Mouse (Mus musculus) left cerebral cortex, postnatal 25 days (tissue): ENCODE measurements around the gene Ror1. TPM values are rescaled to one million over a fixed set of nuclear protein-coding genes. Genes with fewer than 3 reads are reported as not detected.

ENCODE experiments used
- DNase-seq, 2 experiments: peaks; one replicate each; pipeline ENCODE4 v3.0.0; 2022; ENCODE audit warnings: low spot score in 2 of 2, mixed read lengths in 1 of 2
- intact Hi-C: fragments of 180-260 bp; cut with DNase I; formaldehyde crosslinking; loops from one replicate; pipeline ENCODE4 v1.15.1; 2025
- total RNA-seq, 2 experiments: library from RNA; stranded (reverse); gene quantifications; 2 replicates each; pipeline ENCODE4 v1.2.3; 2021

Gene Ror1
- total RNA-seq, 2 experiments from 2014 or later, result 0.69 to 1.0 TPM

DNA sequence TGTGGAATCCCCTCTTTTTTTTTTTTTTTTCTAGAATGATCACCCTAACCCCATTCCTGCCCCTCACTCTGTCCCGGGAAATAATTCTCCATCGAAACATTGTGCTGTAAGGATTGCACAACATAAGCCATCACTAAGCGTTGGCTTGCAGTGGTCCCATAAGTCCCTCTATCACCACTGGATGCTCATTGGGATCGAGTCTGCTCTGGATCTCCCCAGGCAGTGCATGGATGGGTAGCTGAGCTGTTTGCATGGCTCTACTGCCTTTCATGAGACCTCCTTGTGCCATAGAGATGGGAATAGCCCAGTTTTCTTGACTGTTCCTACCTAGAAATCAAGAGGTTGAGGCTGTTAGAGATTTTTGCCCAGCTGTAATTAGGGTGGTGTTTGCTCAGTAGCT is 13.0 kb downstream of the Ror1 start:
- intact Hi-C loops, result no loop called here
- no peak for DNase-seq

DNA sequence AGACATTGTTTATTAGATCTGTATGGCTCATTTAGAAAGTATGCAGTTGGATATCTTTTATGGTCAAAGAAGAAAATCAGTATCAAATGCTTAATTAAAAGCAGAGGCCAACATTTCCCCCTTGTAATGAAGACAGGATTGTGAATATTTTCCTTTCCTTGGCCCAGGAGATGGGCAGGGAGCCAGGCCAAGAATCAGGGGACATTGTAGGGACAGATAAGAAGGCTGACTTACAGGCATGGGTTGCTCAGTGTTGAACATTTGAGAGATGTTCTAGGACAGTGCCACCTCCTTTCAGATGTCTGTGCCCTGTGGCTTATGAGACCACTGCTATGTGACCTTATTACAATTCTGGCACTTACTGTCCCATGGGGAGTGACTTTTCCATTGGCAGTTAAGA is 18.6 kb downstream of the Ror1 start:
- intact Hi-C loops, result no loop called here
- DNase-seq, result no peak

DNA sequence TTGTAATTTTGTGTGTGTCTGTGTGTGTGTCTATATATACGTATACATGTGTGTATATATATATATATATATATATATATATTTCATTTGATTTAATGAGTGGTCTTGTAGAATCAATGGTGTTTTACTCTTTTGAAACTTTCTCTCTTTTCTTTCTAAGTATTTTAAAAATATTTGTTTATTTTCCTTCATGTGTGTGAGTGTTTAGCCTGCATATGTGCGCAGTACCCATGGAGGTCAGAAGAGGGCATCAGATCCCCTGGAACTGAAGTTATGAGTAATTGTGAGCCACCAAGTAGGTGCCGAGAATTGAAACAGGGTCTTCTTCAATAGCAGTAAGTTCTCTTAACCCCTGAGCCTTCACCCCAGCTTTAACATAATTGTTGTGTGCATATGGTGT is 20.8 kb downstream of the Ror1 start:
- no peak for DNase-seq
- intact Hi-C loops, result no loop called here

DNA sequence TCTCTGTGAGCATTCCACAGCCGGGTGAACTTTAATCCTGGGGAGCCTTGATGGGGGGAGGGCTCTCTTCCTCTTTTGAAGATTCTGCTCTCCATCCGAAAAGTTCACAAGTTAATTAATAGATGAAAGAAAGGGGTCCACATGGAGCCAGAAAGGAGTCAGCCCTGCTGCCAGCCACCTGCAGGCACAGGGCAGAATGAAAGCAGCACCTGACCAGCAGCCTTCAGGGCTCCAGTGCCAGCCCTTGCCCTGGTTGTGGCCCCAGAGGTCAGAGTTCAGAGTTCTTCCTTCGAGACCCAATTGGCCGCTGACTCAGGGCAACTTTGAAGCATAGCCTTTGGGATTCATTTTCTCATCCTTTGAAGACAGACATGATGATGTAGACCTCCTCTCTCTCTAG is 23.1 kb downstream of the Ror1 start:
- intact Hi-C loops, result no loop called here
- no peak for DNase-seq

DNA sequence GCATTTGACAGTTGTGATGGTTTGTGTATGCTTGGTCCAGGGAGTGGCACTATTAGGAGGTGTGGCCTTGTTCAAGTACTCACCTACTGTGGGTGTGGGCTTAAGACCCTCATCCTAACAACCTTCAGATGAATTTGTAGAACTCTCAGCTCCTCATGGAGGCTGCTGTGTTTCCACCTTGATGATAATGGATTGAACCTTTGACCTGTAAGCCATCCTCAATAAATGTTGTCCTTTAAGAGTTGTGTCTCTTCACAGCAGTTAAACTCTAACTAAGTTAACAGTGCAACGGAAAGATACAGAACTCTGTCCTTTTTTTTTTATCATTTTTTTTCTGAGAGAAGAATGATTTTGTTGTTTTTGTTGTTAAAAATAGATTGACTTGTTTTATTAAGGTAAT is 23.8 kb downstream of the Ror1 start:
- intact Hi-C loops, result no loop called here
- DNase-seq, result no peak

DNA sequence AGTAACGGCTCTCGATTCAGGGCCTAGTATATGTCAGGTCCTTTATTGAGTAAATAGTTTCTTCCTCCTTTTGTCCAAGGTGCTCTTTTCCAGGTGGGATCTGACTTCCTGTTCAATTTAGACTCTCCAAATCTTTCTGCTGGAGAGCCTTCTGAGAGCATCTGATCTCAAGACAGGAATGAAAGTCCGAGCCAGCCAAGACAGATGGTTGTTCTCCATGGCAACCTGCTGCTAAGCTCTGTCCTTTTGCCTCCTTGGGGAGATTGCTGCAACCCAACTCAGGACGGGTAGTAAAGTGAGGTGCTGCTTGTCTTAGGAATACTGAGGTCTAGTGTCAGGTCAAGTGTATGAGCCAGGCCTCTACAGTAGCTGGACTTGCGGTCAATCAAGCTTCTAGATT is 25.0 kb downstream of the Ror1 start:
- intact Hi-C loops, result no loop called here
- DNase-seq, result no peak

DNA sequence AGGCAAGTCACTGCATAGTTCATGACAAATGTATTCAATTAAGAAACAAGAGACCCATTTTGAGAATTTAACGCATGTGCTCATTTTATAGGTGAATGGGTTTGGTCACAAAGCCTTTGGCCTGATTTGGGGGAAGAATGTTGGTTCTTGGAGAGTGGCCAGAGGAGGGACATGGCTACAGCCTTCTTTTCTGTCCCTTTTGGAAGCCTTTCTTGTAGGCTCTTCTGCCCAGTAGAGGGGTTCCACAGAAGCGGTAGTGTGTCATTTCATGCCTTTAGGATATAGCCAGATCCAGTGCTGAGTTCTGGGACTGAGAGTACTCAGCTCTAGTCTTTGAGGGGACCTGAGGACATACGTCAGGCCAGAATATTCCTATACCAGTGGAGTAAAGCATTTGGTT is 26.8 kb downstream of the Ror1 start:
- DNase-seq, result no peak
- intact Hi-C loops, result no loop called here

DNA sequence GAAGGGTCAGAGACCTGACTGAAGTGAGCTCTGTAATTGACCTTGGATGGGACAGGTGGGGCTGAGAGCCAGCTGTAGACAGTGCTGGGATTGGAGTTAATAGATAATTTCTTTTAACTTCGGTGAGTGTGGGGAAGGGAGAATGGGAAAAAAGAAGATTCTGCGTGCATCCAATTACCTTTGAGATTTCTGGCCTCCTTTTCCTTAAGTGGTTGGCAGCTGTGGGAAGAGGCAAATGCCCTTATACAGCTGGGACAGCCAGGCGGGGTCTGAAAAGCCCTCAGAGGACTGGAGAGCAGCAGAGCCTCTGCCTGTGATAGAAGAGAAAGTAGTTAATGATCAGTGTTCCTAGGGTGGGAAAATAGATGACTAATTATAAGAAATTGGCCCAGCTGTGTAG is 27.9 kb downstream of the Ror1 start:
- intact Hi-C loops, result no loop called here
- no peak for DNase-seq

DNA sequence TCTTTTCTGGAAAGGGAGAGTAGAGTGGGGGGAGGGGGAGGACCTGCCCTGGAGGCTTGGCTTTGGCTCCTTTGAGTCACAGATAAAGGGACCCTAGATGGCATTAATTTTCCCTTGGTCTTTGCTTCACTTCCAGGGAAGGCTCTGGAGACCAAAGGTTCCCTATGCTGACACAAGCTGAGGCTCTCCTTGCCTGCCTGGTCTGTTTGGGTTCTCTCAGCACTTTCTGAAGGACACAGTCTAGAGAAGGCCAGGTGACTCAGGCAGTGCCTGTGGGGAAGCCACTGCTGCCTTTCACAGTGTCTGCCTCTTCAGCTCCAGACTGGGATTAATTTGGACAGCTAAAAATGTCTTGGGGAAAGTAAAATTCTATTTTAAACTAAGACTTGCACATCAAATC is 28.5 kb downstream of the Ror1 start:
- intact Hi-C loops, result no loop called here
- peak in 1 of 2 experiments; percentile 12 for DNase-seq

DNA sequence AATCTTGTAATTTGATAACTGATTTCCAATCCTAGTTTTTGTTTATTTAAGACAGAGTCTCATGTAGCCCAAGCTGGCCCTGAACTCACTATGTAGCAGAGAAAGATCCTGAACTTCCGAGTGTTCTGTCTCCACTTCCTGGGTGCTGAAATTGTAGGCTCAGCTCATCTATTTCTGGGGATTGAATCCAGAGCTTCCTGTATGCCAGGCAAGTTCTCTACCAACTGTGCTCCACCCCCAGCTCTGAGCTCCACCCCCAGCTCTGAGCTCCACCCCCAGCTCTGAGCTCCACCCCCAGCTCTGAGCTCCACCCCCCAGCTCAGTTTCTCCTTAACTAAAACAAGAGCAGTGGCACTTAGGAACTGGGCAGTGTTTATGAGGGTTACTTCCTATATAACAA is 29.3 kb downstream of the Ror1 start:
- DNase-seq, result no peak
- intact Hi-C loops, result no loop called here

DNA sequence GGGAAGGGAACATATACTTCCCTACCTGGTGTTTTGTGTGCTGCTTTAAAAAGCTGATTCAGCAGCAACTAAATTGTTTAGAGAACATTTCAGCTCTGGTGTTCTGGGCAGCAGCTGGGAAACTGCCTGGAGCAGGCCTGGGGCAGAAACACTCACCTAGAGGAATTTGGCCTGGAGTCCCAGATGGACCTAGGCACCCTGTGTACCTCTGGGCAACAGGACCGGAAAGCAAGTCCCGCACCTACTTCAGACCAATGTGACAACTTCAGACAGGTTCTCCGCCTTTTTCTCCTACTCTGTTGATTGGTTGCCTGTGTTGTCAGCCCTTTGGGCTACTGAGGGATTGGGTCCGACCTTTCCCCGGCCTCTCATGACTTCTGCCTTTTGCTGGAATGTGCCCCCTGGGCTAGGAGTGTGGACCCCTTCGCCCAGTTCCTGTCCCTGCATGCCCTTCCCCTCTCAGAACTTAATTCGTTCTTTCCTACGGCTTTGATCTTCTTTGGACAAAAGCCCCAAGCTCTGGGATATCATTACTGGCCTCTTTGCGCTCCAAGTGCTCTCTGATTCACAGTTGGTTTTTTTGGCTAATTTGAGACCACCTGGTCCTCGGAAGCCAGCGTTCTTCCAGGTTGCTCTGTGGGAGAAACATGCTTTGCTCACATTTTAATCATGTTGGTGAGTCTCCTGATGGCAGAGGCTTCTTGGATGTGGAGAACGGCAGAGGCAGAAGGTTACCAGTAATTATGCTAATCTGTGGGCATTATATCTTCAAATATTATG is 31.1 kb downstream of the Ror1 start:
- intact Hi-C loops, result no loop called here
- DNase-seq, result no peak

DNA sequence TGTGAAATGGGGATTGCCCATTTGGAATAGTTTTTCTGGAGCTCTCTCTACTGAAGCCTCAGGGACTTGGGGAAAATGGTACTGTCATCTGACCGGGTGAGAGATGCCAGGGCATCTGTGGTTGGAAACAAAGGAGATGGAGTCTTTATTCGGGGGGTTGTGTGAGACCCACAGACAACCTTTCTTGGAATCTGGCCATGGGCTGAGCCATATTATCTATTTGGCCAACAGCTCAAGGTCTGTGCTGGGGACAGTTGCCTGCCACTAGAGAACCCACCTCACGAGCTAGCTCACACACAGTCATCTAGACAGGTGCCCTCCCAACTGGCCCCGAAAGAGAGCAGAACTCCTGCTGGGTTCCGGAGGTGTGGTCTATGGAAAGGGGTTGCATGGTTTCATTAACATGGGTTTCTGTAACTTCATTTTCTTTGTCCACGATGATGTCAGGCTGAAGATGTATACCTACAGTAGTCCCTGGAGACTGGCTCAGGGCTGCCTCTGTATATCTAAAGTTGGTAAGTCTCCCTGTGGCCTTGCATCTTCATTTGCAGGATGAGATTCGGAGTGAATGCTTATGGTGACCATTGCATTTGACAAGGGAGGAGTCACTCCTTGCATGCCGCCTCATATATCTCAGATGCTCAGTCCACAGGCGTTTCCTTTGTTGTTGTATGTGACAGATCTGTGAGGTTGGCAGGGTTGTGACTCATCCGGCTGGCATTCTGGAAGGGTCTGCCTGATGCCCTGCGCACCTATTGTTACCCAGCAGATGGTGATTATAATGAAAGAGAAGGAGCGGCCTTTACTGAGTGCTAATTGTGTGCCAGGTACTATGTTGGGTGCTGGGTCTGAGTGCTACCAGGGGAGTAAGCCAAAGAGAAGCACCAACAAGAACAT is 32.7 kb downstream of the Ror1 start:
- intact Hi-C loops, result no loop called here
- no peak for DNase-seq

DNA sequence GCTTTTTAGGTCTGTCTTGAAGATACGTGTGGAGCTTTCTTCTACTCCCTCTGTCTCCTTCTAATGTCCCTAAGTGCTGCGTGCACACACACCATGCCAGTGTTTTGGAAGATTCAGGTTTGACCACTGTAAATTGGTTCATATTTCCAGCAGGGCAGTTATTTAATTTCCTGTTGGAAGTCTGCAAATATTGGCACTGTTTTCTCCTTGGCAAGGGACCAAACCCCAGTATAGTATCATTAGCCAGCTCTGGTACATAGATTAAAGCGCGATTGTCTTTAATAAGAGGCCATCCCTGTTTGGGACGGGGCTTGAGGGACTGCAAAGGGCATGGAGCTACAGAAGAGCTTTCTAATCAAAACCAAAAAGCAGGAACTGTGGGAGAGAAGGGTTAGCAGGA is 33.6 kb downstream of the Ror1 start:
- intact Hi-C loops, result no loop called here
- no peak for DNase-seq

DNA sequence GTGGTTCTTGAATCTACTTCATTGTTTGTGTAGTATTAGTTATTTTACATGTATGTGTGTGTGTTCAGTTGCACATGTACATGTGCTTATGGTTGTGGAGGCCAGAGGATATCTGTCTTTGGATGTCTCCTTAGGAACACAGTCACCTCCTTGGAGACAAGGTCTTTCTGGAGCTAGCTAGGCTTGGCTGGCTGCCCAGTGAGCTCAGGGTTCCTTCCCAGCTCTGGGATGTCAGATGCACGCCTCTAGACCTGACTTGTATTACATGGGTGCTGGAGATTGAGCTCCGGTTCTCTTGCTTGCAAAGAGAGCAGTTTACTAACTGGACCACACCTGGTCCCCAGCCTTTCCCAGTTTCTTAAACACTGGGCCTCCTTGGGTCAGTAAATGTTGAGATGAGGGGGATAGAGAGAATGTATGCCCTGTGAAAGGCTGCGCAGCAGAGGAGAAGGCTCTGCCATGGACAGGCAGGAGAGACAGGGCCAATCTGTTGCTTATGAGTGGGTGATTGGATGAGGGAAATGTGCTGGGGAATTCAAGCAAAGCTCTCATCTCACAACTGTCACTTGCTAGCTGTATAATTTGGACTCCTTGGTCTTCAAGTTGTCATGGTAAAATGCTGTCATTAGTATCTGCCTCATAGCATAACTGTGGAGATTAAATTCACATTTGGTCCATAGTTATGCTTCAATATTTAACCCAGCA is 35.3 kb downstream of the Ror1 start:
- DNase-seq, result peak; percentile 13 to 22
- intact Hi-C loops, result no loop called here

DNA sequence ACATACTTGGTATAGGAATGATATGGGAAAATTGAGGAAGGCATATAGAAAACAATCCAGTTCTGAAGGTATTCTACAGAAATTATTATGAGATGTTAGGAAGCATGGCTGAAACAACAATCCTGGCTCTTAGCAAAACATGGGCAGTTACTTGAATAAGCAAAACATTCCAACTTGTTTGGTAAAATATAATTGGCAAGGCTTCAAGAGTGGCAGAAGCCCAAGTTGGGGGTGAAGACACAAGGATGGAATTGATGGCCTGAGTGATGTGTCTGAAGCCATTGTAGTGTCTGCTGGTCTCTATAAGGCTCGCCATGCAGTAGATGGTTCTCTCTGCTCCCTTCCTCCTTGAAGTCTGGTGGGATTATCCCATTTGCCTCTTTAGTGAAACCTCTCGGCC is 35.9 kb downstream of the Ror1 start:
- no peak for DNase-seq
- intact Hi-C loops, result no loop called here

DNA sequence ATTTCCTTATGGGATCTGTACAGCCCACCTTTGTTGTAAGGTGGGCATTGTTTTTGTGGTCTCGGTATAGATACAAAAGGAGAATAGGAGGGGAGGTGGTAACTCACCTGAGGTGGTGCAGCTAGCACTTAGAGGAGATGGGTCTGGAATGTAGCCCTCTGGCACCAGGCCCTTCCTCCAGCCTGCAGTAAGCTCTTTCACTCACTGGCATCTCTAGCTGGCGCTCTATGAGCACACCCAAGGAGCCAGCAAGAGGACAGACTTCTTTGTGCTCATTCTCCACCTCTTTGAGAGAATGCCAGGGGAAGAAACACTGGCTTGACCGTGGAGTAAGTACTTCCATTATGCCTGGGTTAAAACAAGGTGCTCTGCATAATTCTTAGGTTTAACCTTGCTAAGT is 36.7 kb downstream of the Ror1 start:
- intact Hi-C loops, result no loop called here
- DNase-seq, result no peak

DNA sequence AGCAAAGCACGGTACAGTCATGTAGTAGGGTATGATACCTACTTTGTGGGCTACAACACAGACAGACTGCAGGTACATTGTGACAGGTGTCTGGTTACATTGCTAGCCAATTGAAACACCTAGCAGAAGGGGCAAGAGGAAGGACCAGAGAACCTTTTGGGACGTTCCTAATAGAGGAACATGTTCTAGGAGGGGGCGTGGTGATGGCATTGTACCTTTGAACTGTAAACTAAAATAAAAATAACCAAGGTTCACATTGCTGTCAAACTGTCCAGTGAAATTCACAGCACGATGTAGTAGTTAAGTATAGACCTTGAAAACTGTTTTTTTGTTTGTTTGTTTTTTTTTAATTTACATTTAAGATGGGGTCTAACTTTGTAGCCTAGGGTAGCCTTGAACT is 40.5 kb downstream of the Ror1 start:
- DNase-seq, result no peak
- intact Hi-C loops, result no loop called here

DNA sequence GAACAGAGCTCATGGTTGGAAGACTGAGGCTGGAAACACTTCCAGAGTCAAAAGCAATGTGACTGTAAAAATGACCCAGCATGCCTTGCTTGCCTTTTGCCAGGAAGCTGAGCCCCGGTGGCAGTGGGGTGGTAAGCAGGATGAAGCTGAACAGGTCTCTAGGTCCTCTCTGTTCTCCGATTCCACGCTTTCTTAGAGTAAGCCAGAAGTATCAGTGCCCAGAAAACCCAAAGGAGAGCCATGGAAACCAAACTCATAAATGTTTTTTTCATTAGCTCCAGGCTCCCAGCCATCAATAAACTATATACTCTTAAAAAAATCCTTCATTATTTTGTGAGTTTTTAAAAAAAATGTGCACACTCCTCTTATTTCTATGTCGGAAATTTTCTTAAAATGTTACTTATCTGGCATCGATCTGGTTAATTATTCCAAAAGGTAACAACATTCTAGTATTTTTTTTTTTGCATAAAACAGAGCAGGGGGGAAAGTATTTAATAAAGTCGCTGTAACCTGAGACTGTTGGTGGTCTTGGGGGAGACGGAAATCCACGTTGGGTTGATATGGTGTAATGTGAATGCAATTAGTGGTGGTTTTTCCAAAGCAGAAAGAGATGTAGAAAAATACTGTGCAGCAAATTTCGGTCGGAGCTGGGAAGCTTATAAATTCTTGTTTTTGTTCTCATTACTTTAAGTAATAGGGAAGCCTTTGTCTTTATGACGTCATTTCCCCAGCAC is 41.7 kb downstream of the Ror1 start:
- intact Hi-C loops, result no loop called here
- no peak for DNase-seq

DNA sequence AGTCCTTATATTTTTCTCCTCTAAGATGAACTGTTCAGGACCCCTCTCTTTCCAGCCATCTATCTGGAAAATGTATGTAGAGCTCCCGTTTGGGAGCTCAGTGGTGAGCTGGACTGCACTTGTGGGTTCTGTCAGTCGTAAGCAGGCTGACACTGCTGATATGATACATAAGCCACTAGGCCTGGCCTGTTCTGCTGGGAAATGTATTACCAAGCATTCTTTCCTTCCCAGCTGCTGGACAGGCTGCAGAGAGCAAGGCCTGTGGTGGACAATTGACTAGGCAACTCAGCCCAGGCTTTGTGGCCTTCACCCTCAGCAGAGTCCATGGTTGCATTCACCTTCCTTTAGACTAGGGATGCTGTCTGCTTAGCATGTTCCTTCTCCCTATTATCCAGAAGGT is 46.0 kb downstream of the Ror1 start:
- no peak for DNase-seq
- intact Hi-C loops, result no loop called here

DNA sequence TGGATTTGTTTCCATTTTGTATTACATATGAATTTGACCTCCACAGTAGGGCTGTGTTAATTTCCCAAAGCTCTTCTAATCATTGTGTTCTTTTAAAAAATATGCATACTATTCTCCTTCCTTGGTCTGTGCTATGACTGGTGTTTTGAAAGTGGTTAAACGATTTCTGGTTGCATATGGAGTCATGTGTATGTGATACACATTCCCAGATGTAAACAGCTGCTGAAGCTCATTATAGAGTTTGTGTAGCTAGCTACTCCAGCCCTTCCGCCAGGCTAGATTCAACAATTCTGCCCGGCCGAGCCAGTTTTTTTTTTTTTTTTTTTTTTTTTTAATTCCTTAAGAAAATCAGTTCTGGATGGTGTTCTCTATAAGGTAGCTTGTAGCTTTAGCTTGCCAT is 49.2 kb downstream of the Ror1 start:
- DNase-seq, result no peak
- intact Hi-C loops, result no loop called here
